Mouse (Mus musculus) cerebellum, adult (tissue): Measurements from ENCODE around the gene Vmn1r31.

ENCODE experiments used
- ATAC-seq: cut with Nextera tagmentation; 2 replicates; pipeline ENCODE4 v1.9.2; 2017; ENCODE audit warnings: mild to moderate bottlenecking, moderate library complexity, mixed read lengths; ENCODE audit not compliant: insufficient number of reproducible peaks, low FRiP score, low TSS enrichment

Vmn1r31 gene

GRCm38 (mm10) chr6:58475230-58475629 is at the start of gene Vmn1r31:
TSS of gene Vmn1r31 (minus strand) at chr6:58475330.
- ATAC-seq, result no peak

GRCm38 (mm10) chr6:58443285-58443684 is 31.8 kb downstream of the Vmn1r31 start, which contains the start of gene Vmn1r30:
TSS of gene Vmn1r30 (minus strand) at chr6:58443385.
- no peak for ATAC-seq
